Mouse (Mus musculus): ENCODE measurements around the gene Dmxl2. TPM values are rescaled to one million over a fixed set of nuclear protein-coding genes. Genes with fewer than 3 reads are reported as not detected.

Gene Dmxl2
- total RNA-seq, 1 experiment from 2014 or later: 7.7 TPM

DNA sequence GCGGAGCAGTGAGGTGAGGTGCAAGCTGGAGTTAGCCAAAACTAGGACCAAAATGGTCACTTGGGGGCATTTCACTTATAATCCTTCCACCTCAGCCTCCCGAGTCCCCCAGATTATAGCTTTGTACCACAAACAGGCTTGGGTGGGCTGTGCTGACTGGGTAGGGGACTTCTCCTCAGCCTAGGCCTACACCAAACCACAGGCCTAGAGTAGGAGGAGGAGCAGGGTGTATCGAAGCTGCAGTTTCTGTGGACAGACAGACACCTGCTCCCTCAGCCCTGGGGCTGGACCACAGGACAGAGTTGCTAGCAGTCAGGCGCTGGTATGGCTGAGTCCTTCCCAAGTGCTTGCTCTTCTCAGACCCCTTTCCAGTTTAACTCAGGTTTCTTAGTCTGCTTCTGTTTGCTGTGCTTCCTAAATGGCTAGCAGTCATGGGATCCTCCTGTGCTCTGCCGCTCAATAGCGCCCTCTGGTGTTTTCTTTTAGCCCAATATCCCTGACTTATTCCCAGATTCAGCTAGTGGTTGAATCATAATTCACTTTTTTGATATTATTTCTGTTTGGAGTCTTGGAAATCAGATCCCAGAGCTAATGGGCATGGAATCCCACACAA, 164.8 kb downstream of the Dmxl2 start:
- peak; percentile 58; the same call in 1 of the 2 replicates for ATAC-seq (replicated peaks; ENCODE audit: low read depth, poor library complexity, severe bottlenecking)

DNA sequence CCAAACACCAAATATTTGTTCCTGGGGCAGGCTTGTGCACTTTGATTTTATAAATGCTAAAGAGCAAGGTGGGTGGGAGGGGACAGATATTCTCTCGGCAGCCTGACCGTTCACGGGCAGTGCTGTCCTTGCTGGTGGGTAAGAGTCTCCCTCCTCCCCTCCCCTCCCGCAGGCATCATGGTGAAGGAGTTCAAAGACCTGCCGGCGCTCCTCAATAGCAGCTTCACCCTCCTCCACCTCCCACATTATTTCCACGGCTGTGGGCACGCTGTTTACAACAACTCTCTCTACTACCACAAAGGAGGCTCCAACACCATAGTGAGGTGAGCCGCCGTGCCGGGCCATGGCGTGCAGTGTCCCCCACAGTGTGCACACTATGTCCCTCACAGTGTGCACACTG, 165.8 kb downstream of the Dmxl2 start:
- ATAC-seq (replicated peaks; ENCODE audit: low read depth, poor library complexity, severe bottlenecking): no peak

- ATAC-seq (replicated peaks; ENCODE audit: low read depth, poor library complexity, severe bottlenecking): no peak
These were observed 172.2 kb downstream of the Dmxl2 start for GRCm38 (mm10) chr9:54329201-54329600.

DNA sequence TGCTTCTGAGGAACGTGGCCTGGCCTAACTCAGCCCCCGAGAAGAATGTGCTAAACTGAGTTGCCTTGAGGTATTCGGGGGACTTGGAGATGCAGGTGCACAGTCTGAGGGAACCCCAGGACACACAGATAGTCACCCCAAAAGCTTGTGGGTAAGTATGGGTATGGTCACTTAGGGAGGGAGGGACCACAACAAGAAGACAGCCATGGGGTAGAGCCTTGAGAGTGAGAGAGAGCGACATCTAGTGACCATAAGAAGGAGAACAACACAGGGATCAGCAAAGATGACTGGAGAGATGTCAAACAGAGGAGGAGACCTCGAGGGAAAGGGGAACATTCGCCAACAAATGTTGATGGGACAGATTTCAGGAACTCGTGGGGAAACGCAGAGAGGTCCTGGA, 178.0 kb downstream of the Dmxl2 start:
- ATAC-seq (replicated peaks; ENCODE audit: low read depth, poor library complexity, severe bottlenecking): peak; percentile 76; the same call in 1 of the 2 replicates

- ATAC-seq (replicated peaks; ENCODE audit: low read depth, poor library complexity, severe bottlenecking): no peak
These were observed 185.1 kb downstream of the Dmxl2 start for GRCm38 (mm10) chr9:54316363-54316762.

Other genes with a start within 250 kb of the Dmxl2 start
- not detected in 2 replicates for gene Cyp19a1, start 233.5 kb downstream of the Dmxl2 start, total RNA-seq (2017)
- not detected in 2 replicates for gene Gldn, start 215.1 kb downstream of the Dmxl2 start, total RNA-seq (2017)
- gene Sh2d7, start 37.4 kb upstream of the Dmxl2 start, total RNA-seq (2017): not detected in 2 replicates
- gene Cib2, start 58.6 kb upstream of the Dmxl2 start, total RNA-seq (2017): not detected in 2 replicates
- 86.3 and 104 TPM in 2 replicates for gene Idh3a, start 84.7 kb upstream of the Dmxl2 start, total RNA-seq (2017)
- gene Acsbg1, start 160.2 kb upstream of the Dmxl2 start, total RNA-seq (2017): not detected in 2 replicates
- 3.8 and 6.7 TPM in 2 replicates for gene Dnaja4, start 197.2 kb upstream of the Dmxl2 start, total RNA-seq (2017)
- 98.2 and 105 TPM in 2 replicates for gene Wdr61, start 232.9 kb upstream of the Dmxl2 start, total RNA-seq (2017)

All from common myeloid progenitor, adult 5-6 weeks (primary cell).